Mouse (Mus musculus) layer of hippocampus, adult 18-20 months (tissue): ENCODE measurements at regions not wholly inside any gene's neighbourhood (a gene's known extent, or its start where the extent isn't known, plus 50 kb on each side); places are given as distances from the start of the nearest gene placed in this dataset.
A peak's percentile ranks its signal among the peaks of the same experiment; 100 is the strongest.

Source experiments
- DNase-seq, 2 experiments: peaks; one replicate each; pipeline ENCODE4 v3.0.0; 2022; ENCODE audit warnings: low spot score in 2 of 2

DNA sequence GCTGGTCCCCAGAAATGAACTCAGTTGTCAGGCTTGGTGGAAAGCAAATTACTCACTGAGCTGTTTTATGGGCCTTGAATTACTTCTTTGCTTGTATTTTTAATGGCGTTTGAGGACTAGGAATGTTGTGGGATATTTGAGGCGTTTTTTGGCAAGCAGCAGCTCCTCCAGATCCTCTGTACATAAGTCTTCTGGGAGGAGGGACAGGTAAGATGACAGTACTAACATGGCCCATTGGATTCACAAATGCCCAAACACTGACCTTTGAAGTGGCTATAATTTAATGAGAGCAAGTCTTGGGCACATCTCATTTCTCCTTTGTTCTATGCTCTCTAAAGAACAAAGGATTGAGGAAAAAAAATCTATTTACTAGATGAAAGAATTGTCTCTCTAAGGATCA lies 286.3 kb downstream of the Gm21750 start:
- no peak for DNase-seq

GRCm38 (mm10) chr14:73952511-73952910 lies 291.5 kb downstream of the Gm21750 start:
- DNase-seq: peak in 1 of 2 experiments; percentile 9

GRCm38 (mm10) chr14:73978694-73979093 lies 317.7 kb downstream of the Gm21750 start:
- no peak for DNase-seq

GRCm38 (mm10) chr14:73996229-73996628 lies 335.2 kb downstream of the Gm21750 start:
- no peak for DNase-seq

- DNase-seq: peak in 1 of 2 experiments; percentile 14
These were observed 336.8 kb downstream of the Gm21750 start for GRCm38 (mm10) chr14:73997796-73998195.

GRCm38 (mm10) chr14:73999409-73999909 lies 338.4 kb downstream of the Gm21750 start:
- DNase-seq: no peak

GRCm38 (mm10) chr14:74006911-74007310 lies 345.9 kb downstream of the Gm21750 start:
- no peak for DNase-seq

DNA sequence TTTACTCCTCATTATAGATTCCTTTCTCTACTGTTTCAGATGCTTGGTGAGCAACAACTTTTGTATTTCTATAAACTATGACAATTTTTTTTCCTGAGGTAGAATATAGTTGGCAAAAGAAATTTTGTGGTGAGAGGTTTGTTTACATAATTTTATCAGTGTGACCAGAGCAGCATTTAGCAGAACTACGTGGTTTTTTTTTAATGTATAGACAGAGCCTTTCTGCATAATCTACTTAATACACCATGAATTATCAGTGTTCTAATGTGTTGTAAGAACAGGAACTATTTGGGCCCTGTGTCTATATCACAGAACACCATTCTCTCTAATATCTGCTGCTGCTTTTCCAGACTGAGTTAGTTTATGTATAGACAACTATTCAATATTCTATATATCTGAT lies 350.5 kb downstream of the Gm21750 start:
- DNase-seq: no peak

GRCm38 (mm10) chr14:74019421-74019820 lies 358.4 kb downstream of the Gm21750 start:
- DNase-seq: no peak

DNA sequence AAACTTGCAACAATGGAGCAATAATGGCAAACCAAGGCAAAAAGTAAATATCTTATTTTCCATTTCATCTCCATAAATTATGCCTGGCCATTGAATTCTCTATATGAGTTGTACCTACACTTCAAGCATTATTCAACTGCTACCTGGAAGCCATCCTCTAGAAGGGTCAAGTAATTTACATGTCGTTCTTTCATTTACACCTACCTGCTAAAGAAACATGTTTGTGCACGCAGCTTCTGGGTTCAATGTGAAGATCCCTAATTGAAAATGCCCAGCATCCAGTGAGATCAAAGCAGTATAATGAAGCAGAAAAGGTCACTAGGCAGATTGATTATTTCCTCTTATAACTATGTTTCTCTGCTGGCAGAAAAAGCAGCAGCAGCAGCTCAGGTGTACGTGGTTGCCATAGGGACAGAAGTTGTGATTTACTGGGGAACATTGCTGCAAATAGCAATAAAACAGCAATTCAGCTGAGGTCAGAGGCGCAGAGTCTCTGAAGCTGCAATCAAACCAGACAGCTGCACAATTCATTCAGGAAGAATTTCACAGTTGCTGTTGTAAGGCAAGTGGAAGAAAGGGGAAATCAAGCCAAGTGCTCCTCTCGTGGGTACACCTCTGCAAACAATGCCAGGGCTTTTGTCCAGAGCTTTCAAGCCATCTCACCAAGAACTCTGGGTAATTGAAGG lies 386.1 kb downstream of the Gm21750 start:
- no peak for DNase-seq

DNA sequence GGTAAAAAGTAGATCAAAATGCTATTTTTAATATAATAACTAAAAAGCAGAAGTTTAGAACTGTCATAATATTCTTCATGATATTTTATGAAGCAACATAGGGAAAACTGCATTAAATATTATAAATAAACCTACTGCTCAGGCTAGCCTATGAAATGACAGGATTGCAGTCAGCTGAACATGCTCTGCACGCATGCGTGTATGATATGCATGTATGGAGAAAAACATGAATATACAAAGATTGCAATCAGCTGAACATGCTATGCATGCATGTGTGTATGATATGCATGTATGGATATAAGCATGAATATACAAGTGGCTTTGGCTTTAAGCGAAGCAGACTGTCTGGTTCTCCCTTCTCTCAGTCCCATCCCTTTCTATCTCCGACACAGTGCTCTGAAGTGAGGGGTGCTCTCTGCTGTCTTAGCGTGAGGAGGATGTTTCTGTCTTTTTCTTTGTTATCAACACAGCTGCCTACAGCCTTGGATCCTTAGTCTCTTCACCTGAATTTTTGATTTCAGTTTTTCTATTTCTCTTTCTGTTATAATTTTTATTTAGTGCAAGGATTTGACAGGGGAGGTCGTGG lies 386.8 kb downstream of the Gm21750 start:
- no peak for DNase-seq

DNA sequence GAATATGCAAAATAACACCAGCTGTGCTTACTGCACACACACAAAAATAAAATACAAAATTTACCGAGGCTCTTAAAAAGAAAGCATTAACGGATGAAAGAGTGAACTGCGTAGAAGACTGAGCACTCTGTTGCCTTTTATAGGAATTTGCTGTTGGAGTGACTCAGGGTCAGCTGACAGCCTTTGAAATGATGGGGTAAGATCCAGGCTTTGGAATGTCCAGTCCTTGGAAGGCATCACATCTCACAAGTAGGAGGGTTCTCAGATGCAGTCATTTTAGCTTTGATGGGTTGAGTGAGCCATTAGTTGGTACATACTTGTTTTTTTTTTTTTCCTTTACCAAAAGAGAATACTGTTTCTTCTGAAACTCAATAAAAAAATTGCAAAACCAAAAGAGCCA lies 387.4 kb downstream of the Gm21750 start:
- no peak for DNase-seq

- DNase-seq: no peak
These were observed 405.0 kb downstream of the Gm21750 start for GRCm38 (mm10) chr14:74066051-74066450.

GRCm38 (mm10) chr14:74093016-74093415 lies 432.0 kb downstream of the Gm21750 start:
- DNase-seq: no peak

- no peak for DNase-seq
These were observed 438.7 kb downstream of the Gm21750 start for GRCm38 (mm10) chr14:74099696-74100095.

DNA sequence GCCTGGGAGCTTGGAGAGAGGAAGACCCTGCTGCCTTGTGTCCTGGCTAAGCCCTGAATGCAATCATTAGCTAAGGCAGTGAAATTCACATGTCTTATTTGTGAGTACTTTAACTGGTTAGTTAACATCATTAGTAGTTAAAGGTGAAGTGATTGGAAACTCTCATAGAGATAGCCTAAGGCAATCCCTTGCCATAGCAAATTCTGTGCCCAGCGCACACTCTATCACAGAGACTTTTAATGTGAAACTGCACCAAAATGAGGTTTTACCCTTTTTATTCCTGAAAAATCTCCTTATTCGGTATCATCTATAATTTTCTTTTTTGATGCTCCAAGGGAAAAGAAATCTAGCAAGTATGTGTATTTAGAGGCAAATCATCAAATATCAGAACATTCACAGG lies 451.6 kb downstream of the Gm21750 start:
- DNase-seq: no peak

DNA sequence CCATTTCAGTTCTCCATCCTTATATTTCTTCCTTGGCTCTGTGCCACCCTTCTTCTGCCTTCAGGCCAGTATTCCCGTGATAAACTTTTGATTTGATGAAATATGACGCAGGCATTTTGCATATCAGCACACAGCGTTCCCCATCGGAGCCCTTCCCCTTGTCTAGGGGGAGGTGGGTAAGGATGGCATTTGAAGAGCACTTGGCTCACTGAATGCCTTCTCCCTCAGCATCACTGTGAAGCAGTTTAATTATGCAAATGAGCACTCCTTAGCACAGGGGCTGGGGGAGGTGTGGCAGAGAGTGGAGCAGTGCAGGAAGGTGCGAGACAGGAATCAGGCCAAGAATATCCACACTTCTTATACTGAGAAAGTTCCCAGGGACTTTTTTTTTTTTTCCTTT lies 452.1 kb downstream of the Gm21750 start:
- DNase-seq: peak in 1 of 2 experiments; percentile 4

GRCm38 (mm10) chr14:74113556-74113955 lies 452.5 kb downstream of the Gm21750 start:
- peak in 1 of 2 experiments; percentile 6 for DNase-seq

DNA sequence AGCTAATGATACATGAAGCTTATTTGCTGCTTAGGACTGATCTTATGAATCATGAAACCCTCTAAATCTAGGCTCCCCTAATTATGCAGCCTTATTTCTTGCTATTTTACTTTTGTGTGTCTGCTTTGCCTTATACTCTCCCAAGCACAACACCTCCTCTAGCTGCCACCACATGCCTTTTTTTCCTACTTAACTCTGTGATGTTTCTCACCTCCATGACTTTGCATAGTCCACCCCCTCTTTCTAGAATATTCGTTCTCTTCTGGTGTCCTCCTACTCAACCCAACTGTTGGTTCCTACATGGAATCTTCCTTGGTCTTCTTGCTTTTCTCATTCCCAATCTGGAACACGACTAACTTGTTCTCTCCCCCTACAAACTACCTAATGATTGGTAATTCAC lies 456.7 kb downstream of the Gm21750 start:
- no peak for DNase-seq

DNA sequence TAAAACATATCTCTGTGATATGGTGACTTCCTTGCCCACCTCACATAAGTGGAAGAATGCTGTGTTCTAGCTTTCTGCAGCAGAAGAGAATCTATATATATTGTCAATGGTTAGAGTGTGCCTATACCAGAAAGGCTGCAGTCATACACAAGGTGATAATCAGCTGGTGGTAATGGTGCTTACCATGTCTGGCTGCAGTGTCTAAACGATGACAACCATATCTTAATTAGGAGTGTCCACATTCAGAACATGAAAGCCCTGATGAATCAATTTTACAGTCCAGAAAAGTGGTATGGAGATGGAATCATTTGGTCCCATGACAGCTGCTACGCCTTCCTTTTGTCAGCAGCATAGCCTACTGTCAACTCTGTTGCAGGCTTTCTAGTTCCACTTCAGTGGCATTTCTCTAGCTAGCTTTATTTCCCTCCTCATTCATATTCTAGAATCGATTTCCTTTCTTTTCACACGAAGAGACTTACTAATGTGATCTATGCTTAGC lies 484.2 kb downstream of the Gm21750 start:
- no peak for DNase-seq

- DNase-seq: peak; percentile 25 to 69
These were observed 474.4 kb upstream of the Htr2a start for GRCm38 (mm10) chr14:74166221-74166620.

GRCm38 (mm10) chr14:74169131-74169875 lies 471.3 kb upstream of the Htr2a start:
- no peak for DNase-seq
